ENCODE assay signal across 8 mouse cellular contexts in genomic region chr12:80437051-80437675, GRCm38 (mm10). TPM values are rescaled to one million over a fixed set of nuclear protein-coding genes. Genes with fewer than 3 reads are reported as not detected.
A peak's percentile ranks its signal among the peaks of the same experiment; 100 is the strongest.
DNase-seq lines count a peak whose midpoint lies in the region; ATAC-seq and TF ChIP-seq lines count a peak whose summit lies in the region.

No protein-coding gene starts in this region.

- H3K27me3 ChIP-seq in intestine, embryonic 14.5 days (replicated peaks; ENCODE audit: control insufficient read depth, insufficient read depth, low read length), result no peaks in the 10 kb centered on the region
- H3K27me3 ChIP-seq in myocyte (ENCODE audit: control insufficient read depth, insufficient read depth, insufficient read length), result no peaks in the 10 kb centered on the region

- no peaks in the 10 kb centered on the region for H3K36me3 ChIP-seq in intestine, embryonic 14.5 days (ENCODE audit: control insufficient read depth, insufficient read depth, low read length)
- peaks cover 1% of the 10 kb centered on the region for H3K36me3 ChIP-seq in myocyte (ENCODE audit: control insufficient read depth, insufficient read depth)

- no peak overlapping the region for H3ac ChIP-seq in myocyte (ENCODE audit: control insufficient read depth, insufficient read length)

- peaks cover 9% of the 10 kb centered on the region; the same call in 1 of the 2 replicates for H3K4me1 ChIP-seq in intestine, embryonic 14.5 days (replicated peaks; ENCODE audit: control insufficient read depth, insufficient read depth, low read length)

- peak overlapping the region; percentile 82 for H3K9ac ChIP-seq in intestine, embryonic 14.5 days (ENCODE audit: low read length)

- 46% methylated on average over 4 of the region's 4 CpGs for whole genome bisulfite sequencing in intestine, embryonic 14.5 days

- H3K9me3 ChIP-seq in intestine, embryonic 14.5 days (ENCODE audit: control insufficient read depth, low read length), result no peaks in the 10 kb centered on the region

- no peak for TF ChIP-seq POLR2A in myocyte (IDR thresholded peaks at IDR 0.05; ENCODE audit: insufficient read length, low read depth)

- peaks cover 27% of the 10 kb centered on the region for H3K79me2 ChIP-seq in myocyte (ENCODE audit: control insufficient read depth, insufficient read depth)

- peak overlapping the region; percentile 97 for H3K27ac ChIP-seq in layer of hippocampus, adult 2 months
- 0 out of 2 replicates have a peak overlapping the region, but pooled peaks have one; percentile 94 for H3K27ac ChIP-seq in intestine, embryonic 14.5 days (ENCODE audit: low read depth)

- no peak for ATAC-seq in intestine, embryonic 14.5 days (replicated peaks; ENCODE audit: low FRiP score, low TSS enrichment, low read depth)

- no peak for TF ChIP-seq CTCF in layer of hippocampus, adult 2 months (conservative IDR thresholded peaks at IDR 0.05)

- H3K4me2 ChIP-seq in intestine, embryonic 14.5 days (ENCODE audit: low read length), result peak overlapping the region; percentile 58
- H3K4me2 ChIP-seq in myocyte (ENCODE audit: low read depth), result peak overlapping the region; percentile 69

- H3K4me3 ChIP-seq in layer of hippocampus, adult 2 months, result peak overlapping the region; percentile 90
- H3K4me3 ChIP-seq in intestine, embryonic 14.5 days (ENCODE audit: low read depth, low read length), result peak overlapping the region; percentile 88
- peak overlapping the region; percentile 97 for H3K4me3 ChIP-seq in myocyte

- no peak for DNase-seq in layer of hippocampus, adult 2 months (ENCODE audit: low spot score in 2 of 2)
- no peak for DNase-seq in layer of hippocampus, adult 9-10 months (ENCODE audit: low spot score)
- peak; percentile 65 for DNase-seq in embryo, embryonic 10.5 days (ENCODE audit: low spot score)
- peak; percentile 54 for DNase-seq in intestine, embryonic 14.5 days (ENCODE audit: low spot score)
- no peak for DNase-seq in layer of hippocampus, adult 11-12 months (ENCODE audit: low spot score)
- DNase-seq in urinary bladder, adult 18-20 months (ENCODE audit: low spot score in 2 of 2), result no peak
- no peak for DNase-seq in right cerebral cortex, postnatal 25 days

TF ChIP-seq in myocyte, 11 proteins besides CTCF, POLR2A, EP300 and RAD21:
- TF ChIP-seq E2F4 (IDR thresholded peaks at IDR 0.05; ENCODE audit: insufficient read depth), result no peak
- TF ChIP-seq MYOD1 (IDR thresholded peaks at IDR 0.05; ENCODE audit: control insufficient read depth in 1 of 3, insufficient read length in 2 of 3, low read depth in 2 of 3), result peak in 2 of 3 experiments; percentile 58 to 67

RNA-seq across cellular contexts. Expression of gene Dcaf5, which starts 0.8 kb away (rescaled TPM):
- 10 to 100 TPM; 74.7 to 75.4 TPM for total RNA-seq in layer of hippocampus, adult 2 months (2021)
- 11.4 and 11.6 TPM in 2 replicates for polyA plus RNA-seq in intestine, embryonic 14.5 days (2014; fragmentation: Nextera tagmentation; extraction: Ambion mirVana)
- 17.7 TPM for polyA plus RNA-seq in myocyte (2012; fragmentation: generic; extraction: Trizol)

RNA-seq across cellular contexts. Expression of gene Exd2, which starts 25.7 kb away (rescaled TPM):
- 100 to 1,000 TPM; 105 to 122 TPM for total RNA-seq in layer of hippocampus, adult 2 months (2021)
- polyA plus RNA-seq in intestine, embryonic 14.5 days (2014; fragmentation: Nextera tagmentation; extraction: Ambion mirVana), result 29.4 and 36.5 TPM in 2 replicates
- 9.1 TPM for polyA plus RNA-seq in myocyte (2012; fragmentation: generic; extraction: Trizol)

Comparison
In these comparisons a context has a peak if more than half of its experiments do, and no peak if none do; other contexts are left out.
1. DNase-seq: peak in embryo, embryonic 10.5 days (single experiment) and intestine, embryonic 14.5 days (single experiment); none in layer of hippocampus, adult 2 months (0 of 2), layer of hippocampus, adult 9-10 months (single experiment), layer of hippocampus, adult 11-12 months (single experiment), urinary bladder, adult 18-20 months (0 of 2) and right cerebral cortex, postnatal 25 days (single experiment).
2. Peak in every context shown above with its lines, with median percentiles within 50 percentile points of each other: H3K4me3 ChIP-seq.